ENCODE assay signal across 29 mouse cellular contexts in the genomic region with DNA sequence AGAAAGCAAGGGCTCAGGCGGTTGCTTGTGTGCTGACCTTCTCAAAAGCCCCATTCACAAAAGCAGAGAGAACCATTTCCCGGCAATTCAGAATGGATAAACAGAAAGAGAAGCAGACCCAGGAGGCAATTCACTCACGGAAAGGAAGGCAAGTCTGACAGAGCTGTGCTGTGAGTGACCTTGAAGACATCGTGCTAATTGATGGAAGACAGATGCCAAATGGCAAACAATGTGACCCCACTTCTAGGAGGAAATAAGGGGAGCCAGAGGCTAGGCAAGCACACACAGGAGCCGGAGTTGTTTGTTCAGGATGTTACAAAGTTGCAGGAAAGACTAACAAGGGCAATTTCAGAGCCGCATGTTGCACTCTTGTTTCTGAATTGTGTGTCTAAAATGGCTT.
A peak's percentile ranks its signal among the peaks of the same experiment; 100 is the strongest.
DNase-seq lines count a peak whose midpoint lies in the region; ATAC-seq and TF ChIP-seq lines count a peak whose summit lies in the region.
"Had no signal": no experiment of that assay in that cellular context is flagged by ENCODE, and none has a peak within 500 bp of the region (broad histone marks: within the 10 kb centered on the region; RNA-seq: fewer than 3 reads in every experiment).

No protein-coding gene starts in this region.

- no peak overlapping the region for H3K4me3 ChIP-seq in heart, embryonic 13.5 days
- H3K4me3 ChIP-seq in liver, adult 2 months (ENCODE audit: insufficient read depth, low read depth, low read length) = no peak overlapping the region
- no peak overlapping the region for H3K4me3 ChIP-seq in liver, postnatal 0 days (ENCODE audit: low read depth, low read length)
- no peak overlapping the region for H3K4me3 ChIP-seq in stomach, embryonic 15.5 days (replicated peaks)
- H3K4me3 ChIP-seq in stomach, postnatal 0 days (ENCODE audit: low read depth, low read length) = no peak overlapping the region
- H3K4me3 ChIP-seq in intestine, embryonic 16.5 days (ENCODE audit: low read length) = no peak overlapping the region
- H3K4me3 ChIP-seq: forebrain, embryonic 10.5 days; left cerebral cortex, adult 2 months; megakaryocyte, embryonic 14.5 days; midbrain, embryonic 15.5 days; myocyte; neural tube, embryonic 13.5 days had no signal

- H3K9me3 ChIP-seq in heart, embryonic 13.5 days = no peaks in the 10 kb centered on the region
- H3K9me3 ChIP-seq in liver, postnatal 0 days (ENCODE audit: low read length) = no peaks in the 10 kb centered on the region
- H3K9me3 ChIP-seq in stomach, embryonic 15.5 days = no peaks in the 10 kb centered on the region
- H3K9me3 ChIP-seq in stomach, postnatal 0 days (ENCODE audit: control insufficient read depth, low read length) = no peaks in the 10 kb centered on the region
- 0 out of 2 replicates have a peak, but pooled peaks cover 2% of the 10 kb centered on the region for H3K9me3 ChIP-seq in intestine, embryonic 16.5 days (ENCODE audit: control insufficient read depth, low read length)
- H3K9me3 ChIP-seq: forebrain, embryonic 10.5 days; G1E; midbrain, embryonic 15.5 days; neural tube, embryonic 13.5 days had no signal

- no peak for TF ChIP-seq EP300 in liver, postnatal 0 days (IDR thresholded peaks at IDR 0.05; ENCODE audit: low read depth)
- TF ChIP-seq EP300 in stomach, postnatal 0 days (optimal IDR thresholded peaks at IDR 0.05) = no peak

- DNase-seq in heart, adult 18-20 months = no peak
- DNase-seq in liver, adult 2 months (ENCODE audit: extremely low read depth, low read depth, low spot score) = peak; percentile 24
- no peak for DNase-seq in liver, postnatal 0 days
- DNase-seq in stomach, postnatal 0 days (ENCODE audit: low spot score) = no peak
- no peak for DNase-seq in gastrocnemius, postnatal 25 days
- DNase-seq: adrenal gland, adult 2 months; B cell, adult 2 months; cerebellum, adult 11-12 months; cerebellum, postnatal 10 days; forebrain, postnatal 0 days; gastrocnemius, postnatal 36 days; kidney, adult 18-20 months; kidney, postnatal 4 days; layer of hippocampus, adult 9-11 months; lung, postnatal 36 days; thymus, postnatal 14 days had no signal

- H3K9ac ChIP-seq in heart, embryonic 13.5 days = no peak overlapping the region
- H3K9ac ChIP-seq in liver, adult 2 months (ENCODE audit: low read depth, low read length) = no peak overlapping the region
- H3K9ac ChIP-seq in liver, postnatal 0 days (replicated peaks) = no peak overlapping the region
- no peak overlapping the region for H3K9ac ChIP-seq in stomach, embryonic 15.5 days
- no peak overlapping the region for H3K9ac ChIP-seq in stomach, postnatal 0 days (ENCODE audit: low read length)
- H3K9ac ChIP-seq in intestine, embryonic 16.5 days (ENCODE audit: low read depth, low read length) = no peak overlapping the region
- H3K9ac ChIP-seq: forebrain, postnatal 0 days; liver, embryonic 14.5 days; midbrain, embryonic 15.5 days; neural tube, embryonic 13.5 days had no signal

- H3K4me1 ChIP-seq in heart, embryonic 13.5 days = peaks cover 16% of the 10 kb centered on the region
- no peaks in the 10 kb centered on the region for H3K4me1 ChIP-seq in liver, adult 2 months (ENCODE audit: control insufficient read depth, insufficient read depth, low read length)
- no peaks in the 10 kb centered on the region for H3K4me1 ChIP-seq in liver, postnatal 0 days (ENCODE audit: insufficient read depth)
- 0 out of 2 replicates have a peak, but pooled peaks cover 2% of the 10 kb centered on the region for H3K4me1 ChIP-seq in stomach, embryonic 15.5 days
- no peaks in the 10 kb centered on the region for H3K4me1 ChIP-seq in stomach, postnatal 0 days (replicated peaks; ENCODE audit: control insufficient read depth, insufficient read depth)
- H3K4me1 ChIP-seq in intestine, embryonic 16.5 days (ENCODE audit: control insufficient read depth, insufficient read depth, low read length) = peaks cover 10% of the 10 kb centered on the region; the same call in 1 of the 2 replicates
- H3K4me1 ChIP-seq: midbrain, embryonic 15.5 days had no signal

- no peaks in the 10 kb centered on the region for H3K27me3 ChIP-seq in heart, embryonic 13.5 days (replicated peaks)
- 0 out of 2 replicates have a peak, but pooled peaks cover 2% of the 10 kb centered on the region for H3K27me3 ChIP-seq in liver, adult 2 months (ENCODE audit: control insufficient read depth, insufficient read depth, low read length)
- no peaks in the 10 kb centered on the region for H3K27me3 ChIP-seq in liver, postnatal 0 days (ENCODE audit: insufficient read depth, low read length)
- no peaks in the 10 kb centered on the region for H3K27me3 ChIP-seq in stomach, embryonic 15.5 days (replicated peaks)
- no peaks in the 10 kb centered on the region for H3K27me3 ChIP-seq in stomach, postnatal 0 days (ENCODE audit: control insufficient read depth, insufficient read depth, low read length)
- H3K27me3 ChIP-seq in intestine, embryonic 16.5 days (replicated peaks; ENCODE audit: control insufficient read depth, insufficient read depth, low read length) = no peaks in the 10 kb centered on the region
- H3K27me3 ChIP-seq: midbrain, embryonic 15.5 days; neural tube, embryonic 13.5 days had no signal

- peak overlapping the region; percentile 26 for H3K27ac ChIP-seq in heart, embryonic 13.5 days (replicated peaks)
- no peak overlapping the region for H3K27ac ChIP-seq in liver, adult 2 months (replicated peaks; ENCODE audit: insufficient read depth, low read depth, low read length)
- H3K27ac ChIP-seq in liver, postnatal 0 days (ENCODE audit: low read depth) = no peak overlapping the region
- H3K27ac ChIP-seq in stomach, embryonic 15.5 days = peak overlapping the region; percentile 51
- H3K27ac ChIP-seq in stomach, postnatal 0 days (replicated peaks) = no peak overlapping the region
- no peak overlapping the region for H3K27ac ChIP-seq in intestine, embryonic 16.5 days (ENCODE audit: low read length)
- H3K27ac ChIP-seq: forebrain, embryonic 10.5 days; hindbrain, postnatal 0 days; left cerebral cortex, adult 2 months; liver, embryonic 14.5 days; midbrain, embryonic 15.5 days; neural tube, embryonic 13.5 days had no signal

- H3K79me2 ChIP-seq in liver, adult 2 months (ENCODE audit: control insufficient read depth, insufficient read depth, low read length) = no peaks in the 10 kb centered on the region

- no peaks in the 10 kb centered on the region for H3K36me3 ChIP-seq in heart, embryonic 13.5 days
- H3K36me3 ChIP-seq in liver, adult 2 months (ENCODE audit: control insufficient read depth, insufficient read depth, low read length) = no peaks in the 10 kb centered on the region
- no peaks in the 10 kb centered on the region for H3K36me3 ChIP-seq in liver, postnatal 0 days (replicated peaks; ENCODE audit: insufficient read depth, low read length)
- H3K36me3 ChIP-seq in stomach, embryonic 15.5 days = no peaks in the 10 kb centered on the region
- H3K36me3 ChIP-seq in stomach, postnatal 0 days (ENCODE audit: control insufficient read depth, insufficient read depth, low read length) = no peaks in the 10 kb centered on the region
- H3K36me3 ChIP-seq in intestine, embryonic 16.5 days (ENCODE audit: control insufficient read depth, insufficient read depth, low read length) = no peaks in the 10 kb centered on the region
- H3K36me3 ChIP-seq: forebrain, embryonic 10.5 days; G1E; midbrain, embryonic 15.5 days; neural tube, embryonic 13.5 days had no signal

- TF ChIP-seq POLR2A in liver, adult 2 months (IDR thresholded peaks at IDR 0.05; ENCODE audit: extremely low read depth, insufficient read depth, low read length) = no peak

- WGBS in heart, embryonic 13.5 days = 24% methylated on average over 6 of the region's 6 CpGs
- WGBS in liver, adult 2 months = 46% methylated on average over 6 of the region's 6 CpGs
- WGBS in liver, postnatal 0 days (ENCODE audit: insufficient replicate concordance) = 43% methylated on average over 6 of the region's 6 CpGs
- WGBS in stomach, embryonic 15.5 days = 29% methylated on average over 6 of the region's 6 CpGs
- 20% methylated on average over 6 of the region's 6 CpGs for WGBS in stomach, postnatal 0 days
- 25% methylated on average over 6 of the region's 6 CpGs for WGBS in intestine, embryonic 16.5 days

- no peak for ATAC-seq in heart, embryonic 13.5 days (ENCODE audit: extremely low read depth, insufficient number of reproducible peaks, low FRiP score, low TSS enrichment)
- no peak for ATAC-seq in liver, postnatal 0 days
- ATAC-seq in stomach, embryonic 15.5 days (ENCODE audit: insufficient read depth, low FRiP score, low read depth) = no peak
- no peak for ATAC-seq in stomach, postnatal 0 days (ENCODE audit: low FRiP score, low TSS enrichment)
- ATAC-seq in intestine, embryonic 16.5 days = no peak
- ATAC-seq: forebrain, postnatal 0 days; hindbrain, postnatal 0 days; midbrain, embryonic 15.5 days; Patski had no signal

- no peak for TF ChIP-seq CTCF in liver, adult 2 months (IDR thresholded peaks at IDR 0.05; ENCODE audit: low read depth, low read length)
- no peak for TF ChIP-seq CTCF in liver, postnatal 0 days (IDR thresholded peaks at IDR 0.05; ENCODE audit: low read depth)
- TF ChIP-seq CTCF in stomach, postnatal 0 days (IDR thresholded peaks at IDR 0.05; ENCODE audit: low read depth) = no peak

- no peak overlapping the region for H3K4me2 ChIP-seq in heart, embryonic 13.5 days
- H3K4me2 ChIP-seq in liver, postnatal 0 days (ENCODE audit: low read depth, low read length) = no peak overlapping the region
- H3K4me2 ChIP-seq in stomach, embryonic 15.5 days = no peak overlapping the region
- H3K4me2 ChIP-seq in stomach, postnatal 0 days (replicated peaks; ENCODE audit: low read depth) = no peak overlapping the region
- 0 out of 2 replicates have a peak overlapping the region, but pooled peaks have one; percentile 7 for H3K4me2 ChIP-seq in intestine, embryonic 16.5 days (ENCODE audit: low read depth, low read length)
- H3K4me2 ChIP-seq: midbrain, embryonic 15.5 days; neural tube, embryonic 13.5 days had no signal

Comparison
In these comparisons a context has a peak if more than half of its experiments do, and no peak if none do; other contexts are left out.
1. H3K27ac ChIP-seq: peak in heart, embryonic 13.5 days (single experiment) and stomach, embryonic 15.5 days (single experiment); none in liver, adult 2 months (single experiment), liver, postnatal 0 days (single experiment), stomach, postnatal 0 days (single experiment) and intestine, embryonic 16.5 days (single experiment).